Mouse (Mus musculus) cerebellum, adult 8-10 months (tissue): ENCODE measurements around the gene Bcl6b.

ENCODE experiments used
- DNase-seq: peaks from one replicate; pipeline ENCODE4 v3.0.0; 2022

Bcl6b gene

GRCm38 (mm10) chr11:70229260-70230010 lies at the start of gene Bcl6b:
Bcl6b (minus strand) TSS chr11:70229798.
- DNase-seq, result no peak

GRCm38 (mm10) chr11:70278961-70279360 lies 49.4 kb upstream of the Bcl6b start:
- no peak for DNase-seq

GRCm38 (mm10) chr11:70271641-70272040 lies 42.0 kb upstream of the Bcl6b start:
- DNase-seq, result no peak

GRCm38 (mm10) chr11:70266405-70266804 lies 36.8 kb upstream of the Bcl6b start:
- DNase-seq, result no peak

GRCm38 (mm10) chr11:70265819-70266218 lies 36.2 kb upstream of the Bcl6b start:
- DNase-seq, result no peak

GRCm38 (mm10) chr11:70265252-70265651 lies 35.7 kb upstream of the Bcl6b start:
- DNase-seq, result no peak

GRCm38 (mm10) chr11:70259035-70259434 lies 29.4 kb upstream of the Bcl6b start:
- no peak for DNase-seq

- DNase-seq, result no peak
These were observed 25.4 kb upstream of the Bcl6b start, which contains the start of gene Alox12 for GRCm38 (mm10) chr11:70254931-70255531. Alox12 (minus strand) TSS chr11:70255353.

GRCm38 (mm10) chr11:70254337-70254736 lies 24.7 kb upstream of the Bcl6b start:
- DNase-seq, result no peak

GRCm38 (mm10) chr11:70251853-70252252 lies 22.3 kb upstream of the Bcl6b start:
- no peak for DNase-seq

- no peak for DNase-seq
These were observed 20.6 kb upstream of the Bcl6b start for GRCm38 (mm10) chr11:70250150-70250549.

- peak; percentile 74 for DNase-seq
These were observed 17.7 kb upstream of the Bcl6b start for GRCm38 (mm10) chr11:70247136-70247845.

GRCm38 (mm10) chr11:70242591-70242990 lies 13.0 kb upstream of the Bcl6b start:
- no peak for DNase-seq

GRCm38 (mm10) chr11:70239541-70240279 lies 10.1 kb upstream of the Bcl6b start, which contains the start of the genes Gm21988 and Rnasek:
Gm21988 (minus strand) TSS chr11:70239830.
Rnasek (minus strand) TSS chr11:70239842.
- DNase-seq, result peak; percentile 89

- DNase-seq, result no peak
These were observed 9.2 kb upstream of the Bcl6b start for GRCm38 (mm10) chr11:70238591-70239440.

GRCm38 (mm10) chr11:70237457-70238167 lies 8.0 kb upstream of the Bcl6b start, which contains the start of gene 0610010K14Rik:
0610010K14Rik (minus strand) TSS chr11:70237914.
- DNase-seq, result peak; percentile 98

- no peak for DNase-seq
These were observed 7.1 kb upstream of the Bcl6b start for GRCm38 (mm10) chr11:70236717-70237116.

- no peak for DNase-seq
These were observed 5.8 kb upstream of the Bcl6b start for GRCm38 (mm10) chr11:70235254-70235900.

- DNase-seq, result no peak
These were observed 4.9 kb upstream of the Bcl6b start for GRCm38 (mm10) chr11:70234497-70234896.

GRCm38 (mm10) chr11:70234037-70234436 lies 4.4 kb upstream of the Bcl6b start:
- DNase-seq, result no peak

GRCm38 (mm10) chr11:70233016-70233415 lies 3.4 kb upstream of the Bcl6b start:
- peak; percentile 61 for DNase-seq
